Mouse (Mus musculus): ENCODE measurements around the gene Ptdss2. TPM values are rescaled to one million over a fixed set of nuclear protein-coding genes. Genes with fewer than 3 reads are reported as not detected.
A peak's percentile ranks its signal among the peaks of the same experiment; 100 is the strongest.

Ptdss2 gene
- polyA plus RNA-seq, 1 experiment from 2014 or later: 70.7 TPM

DNA sequence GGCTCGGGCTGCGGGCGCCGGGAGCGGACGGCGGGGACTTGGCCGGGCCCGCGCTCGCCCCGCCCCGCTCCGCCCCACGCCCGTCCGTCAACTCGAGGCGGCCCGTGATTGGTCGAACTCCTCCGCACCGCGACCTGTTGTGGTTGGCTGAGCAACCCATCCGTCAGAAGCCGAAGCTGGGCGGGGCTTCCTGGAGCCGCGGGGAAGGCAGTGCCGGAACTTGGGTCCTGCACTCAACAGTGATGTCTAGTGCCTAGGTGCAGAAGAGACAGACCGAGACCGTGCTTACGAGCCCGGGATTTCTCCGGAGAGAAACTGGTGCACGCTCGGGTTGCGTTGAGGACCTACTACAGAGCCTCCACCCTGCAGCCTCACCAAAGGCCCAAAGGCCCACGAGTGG is 71.8 kb downstream of the Ptdss2 start, which contains the start of the genes Hras and Lrrc56:
Gene Hras, minus strand, starts transcription at position 58 of the 400 bp plus-strand sequence.
Gene Lrrc56, plus strand, starts transcription at position 210 of the 400 bp plus-strand sequence.
- Histone ChIP-seq H3K9me3 (ENCODE audit: control insufficient read depth, low read length) (no peaks in the 10 kb centered on the region), H3K36me3 (ENCODE audit: control insufficient read depth, insufficient read depth, low read length) (peaks cover 4% of the 10 kb centered on the region; the same call in 1 of the 2 replicates), H3K27ac (ENCODE audit: low read depth, low read length) (peak within 1 kb of the TSS; percentile 71), H3K4me2 (peak within 1 kb of the TSS; percentile 99), H3K4me3 (ENCODE audit: low read depth, low read length) (peak within 1 kb of the TSS; percentile 92), H3K9ac (ENCODE audit: low read length) (peak within 1 kb of the TSS; percentile 78), H3K4me1 (ENCODE audit: control insufficient read depth, insufficient read depth, low read length) (peaks cover 10% of the 10 kb centered on the region), H3K27me3 (ENCODE audit: control insufficient read depth, insufficient read depth, low read length) (no peaks in the 10 kb centered on the region)
- 1% methylated on average over 32 of the region's 39 CpGs for WGBS
- peak; percentile 95 for ATAC-seq (ENCODE audit: low FRiP score)
- peak; percentile 99 for DNase-seq (ENCODE audit: low spot score, missing footprints)

- peak overlapping the region; percentile 71 for H3K27ac ChIP-seq (ENCODE audit: low read depth, low read length)
- peak overlapping the region; percentile 34 for H3K9ac ChIP-seq (ENCODE audit: low read length)
- ATAC-seq (ENCODE audit: low FRiP score) (no peak), DNase-seq (ENCODE audit: low spot score, missing footprints) (no peak)
- peak overlapping the region; percentile 99 for H3K4me2 ChIP-seq
- peak overlapping the region; percentile 92 for H3K4me3 ChIP-seq (ENCODE audit: low read depth, low read length)
- peaks cover 10% of the 10 kb centered on the region for H3K4me1 ChIP-seq (ENCODE audit: control insufficient read depth, insufficient read depth, low read length)
- H3K9me3 ChIP-seq (ENCODE audit: control insufficient read depth, low read length): no peaks in the 10 kb centered on the region
- WGBS: 0% methylated on average over 23 of the region's 23 CpGs
- H3K36me3 ChIP-seq (ENCODE audit: control insufficient read depth, insufficient read depth, low read length): peaks cover 4% of the 10 kb centered on the region; the same call in 1 of the 2 replicates
- H3K27me3 ChIP-seq (ENCODE audit: control insufficient read depth, insufficient read depth, low read length): no peaks in the 10 kb centered on the region
These were observed 72.2 kb downstream of the Ptdss2 start for GRCm38 (mm10) chr7:141194409-141194808.

GRCm38 (mm10) chr7:141194830-141195229 is 72.6 kb downstream of the Ptdss2 start:
- Histone ChIP-seq H3K9ac (ENCODE audit: low read length) (peak overlapping the region; percentile 48), H3K4me3 (ENCODE audit: low read depth, low read length) (peak overlapping the region; percentile 92), H3K27ac (ENCODE audit: low read depth, low read length) (peak overlapping the region; percentile 28; the same call in 1 of the 2 replicates), H3K4me1 (ENCODE audit: control insufficient read depth, insufficient read depth, low read length) (peaks cover 10% of the 10 kb centered on the region), H3K4me2 (peak overlapping the region; percentile 99), H3K36me3 (ENCODE audit: control insufficient read depth, insufficient read depth, low read length) (peaks cover 4% of the 10 kb centered on the region; the same call in 1 of the 2 replicates), H3K9me3 (ENCODE audit: control insufficient read depth, low read length) (no peaks in the 10 kb centered on the region), H3K27me3 (ENCODE audit: control insufficient read depth, insufficient read depth, low read length) (no peaks in the 10 kb centered on the region)
- peak; percentile 51 for ATAC-seq (ENCODE audit: low FRiP score)
- peak; percentile 99 for DNase-seq (ENCODE audit: low spot score, missing footprints)
- under 1% methylated on average over 28 of the region's 28 CpGs for WGBS

DNA sequence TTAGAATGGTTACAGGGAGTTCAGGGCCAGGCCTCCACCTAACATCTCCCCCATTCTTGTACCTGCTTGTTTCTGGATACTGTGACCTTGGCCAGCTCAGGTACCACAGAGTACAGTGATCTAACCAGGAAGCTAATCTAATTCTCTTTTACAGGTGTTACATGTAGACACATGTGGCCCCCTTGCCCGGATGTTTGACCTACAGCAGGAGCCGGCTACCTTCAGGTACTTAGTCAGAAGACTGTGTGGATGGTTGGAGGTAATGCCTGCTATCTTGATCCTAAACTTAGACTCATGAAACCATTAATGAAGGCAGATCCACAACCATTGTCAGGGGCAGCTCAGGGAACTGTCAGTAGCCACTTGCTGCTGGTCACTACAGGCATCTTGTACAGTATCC is 73.6 kb downstream of the Ptdss2 start:
- Histone ChIP-seq H3K36me3 (ENCODE audit: control insufficient read depth, insufficient read depth, low read length) (no peaks in the 10 kb centered on the region; the same call in 1 of the 2 replicates), H3K9me3 (ENCODE audit: control insufficient read depth, low read length) (no peaks in the 10 kb centered on the region), H3K4me1 (ENCODE audit: control insufficient read depth, insufficient read depth, low read length) (peaks cover 10% of the 10 kb centered on the region), H3K27ac (ENCODE audit: low read depth, low read length) (no peak overlapping the region), H3K4me3 (ENCODE audit: low read depth, low read length) (no peak overlapping the region), H3K4me2 (no peak overlapping the region), H3K9ac (ENCODE audit: low read length) (no peak overlapping the region), H3K27me3 (ENCODE audit: control insufficient read depth, insufficient read depth, low read length) (no peaks in the 10 kb centered on the region)
- WGBS: 97% methylated on average over 2 of the region's 2 CpGs
- ATAC-seq (ENCODE audit: low FRiP score) (no peak), DNase-seq (ENCODE audit: low spot score, missing footprints) (no peak)

- no peaks in the 10 kb centered on the region for H3K27me3 ChIP-seq (ENCODE audit: control insufficient read depth, insufficient read depth, low read length)
- no peaks in the 10 kb centered on the region for H3K9me3 ChIP-seq (ENCODE audit: control insufficient read depth, low read length)
- DNase-seq (ENCODE audit: low spot score, missing footprints) (peak; percentile 71), ATAC-seq (ENCODE audit: low FRiP score) (no peak)
- no peaks in the 10 kb centered on the region; the same call in 1 of the 2 replicates for H3K36me3 ChIP-seq (ENCODE audit: control insufficient read depth, insufficient read depth, low read length)
- peaks cover 10% of the 10 kb centered on the region for H3K4me1 ChIP-seq (ENCODE audit: control insufficient read depth, insufficient read depth, low read length)
- WGBS: 89% methylated on average over 8 of the region's 8 CpGs
- no peak overlapping the region for H3K9ac ChIP-seq (ENCODE audit: low read length)
- H3K27ac ChIP-seq (ENCODE audit: low read depth, low read length): no peak overlapping the region
- H3K4me2 ChIP-seq: no peak overlapping the region
- no peak overlapping the region for H3K4me3 ChIP-seq (ENCODE audit: low read depth, low read length)
These were observed 74.6 kb downstream of the Ptdss2 start for GRCm38 (mm10) chr7:141196619-141197282.

DNA sequence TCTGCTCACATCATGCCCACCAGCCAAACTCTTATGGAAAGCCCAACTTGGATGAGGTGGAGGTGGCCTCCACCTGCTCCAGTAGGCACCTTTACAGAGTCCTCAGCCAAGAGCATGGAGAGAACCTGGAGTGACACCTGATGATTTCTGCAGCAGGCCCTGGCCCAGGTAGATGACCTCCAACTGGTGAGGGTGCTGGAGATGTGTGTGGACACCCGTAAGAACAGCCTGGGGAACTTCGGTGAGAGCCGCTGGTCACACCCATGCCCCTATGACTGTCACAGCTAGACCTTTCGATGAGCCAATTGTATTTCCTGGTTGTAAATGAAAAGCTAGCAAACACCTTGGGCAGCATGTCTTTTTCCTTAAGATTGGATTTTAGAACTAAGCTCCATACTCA is 75.9 kb downstream of the Ptdss2 start:
- H3K9me3 ChIP-seq (ENCODE audit: control insufficient read depth, low read length): no peaks in the 10 kb centered on the region
- H3K4me3 ChIP-seq (ENCODE audit: low read depth, low read length): no peak overlapping the region
- H3K4me2 ChIP-seq: no peak overlapping the region
- H3K9ac ChIP-seq (ENCODE audit: low read length): no peak overlapping the region
- H3K27me3 ChIP-seq (ENCODE audit: control insufficient read depth, insufficient read depth, low read length): no peaks in the 10 kb centered on the region
- H3K27ac ChIP-seq (ENCODE audit: low read depth, low read length): no peak overlapping the region
- H3K4me1 ChIP-seq (ENCODE audit: control insufficient read depth, insufficient read depth, low read length): peaks cover 4% of the 10 kb centered on the region
- peak; percentile 21 for DNase-seq (ENCODE audit: low spot score, missing footprints)
- ATAC-seq (ENCODE audit: low FRiP score): no peak
- no peaks in the 10 kb centered on the region for H3K36me3 ChIP-seq (ENCODE audit: control insufficient read depth, insufficient read depth, low read length)
- WGBS: 92% methylated on average over 4 of the region's 4 CpGs

DNA sequence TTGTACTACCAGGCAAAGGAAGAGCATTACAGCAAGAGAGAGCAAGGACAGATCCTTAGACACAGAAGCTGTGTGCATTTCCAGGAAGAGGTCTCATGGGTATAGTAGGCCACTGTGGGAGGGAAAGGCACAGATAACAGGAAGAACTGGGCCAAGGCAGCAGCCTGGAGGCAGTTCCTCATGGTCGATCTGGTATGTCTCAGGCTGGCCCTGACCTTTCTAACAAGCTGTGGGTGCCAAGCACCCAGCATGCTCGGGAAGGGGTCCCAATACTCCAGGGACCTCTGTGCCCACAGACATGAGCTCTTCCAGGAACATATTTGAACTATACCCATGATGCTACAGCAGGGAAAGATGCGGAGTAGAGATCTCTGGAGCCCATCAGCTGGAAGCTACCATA is 82.4 kb downstream of the Ptdss2 start:
- H3K4me2 ChIP-seq: no peak overlapping the region
- no peak overlapping the region for H3K4me3 ChIP-seq (ENCODE audit: low read depth, low read length)
- ATAC-seq (ENCODE audit: low FRiP score): no peak
- no peaks in the 10 kb centered on the region for H3K36me3 ChIP-seq (ENCODE audit: control insufficient read depth, insufficient read depth, low read length)
- H3K4me1 ChIP-seq (ENCODE audit: control insufficient read depth, insufficient read depth, low read length): no peaks in the 10 kb centered on the region
- no peak for DNase-seq (ENCODE audit: low spot score, missing footprints)
- H3K27me3 ChIP-seq (ENCODE audit: control insufficient read depth, insufficient read depth, low read length): no peaks in the 10 kb centered on the region
- 72% methylated on average over 3 of the region's 3 CpGs for WGBS
- no peaks in the 10 kb centered on the region for H3K9me3 ChIP-seq (ENCODE audit: control insufficient read depth, low read length)
- no peak overlapping the region for H3K27ac ChIP-seq (ENCODE audit: low read depth, low read length)
- no peak overlapping the region for H3K9ac ChIP-seq (ENCODE audit: low read length)

DNA sequence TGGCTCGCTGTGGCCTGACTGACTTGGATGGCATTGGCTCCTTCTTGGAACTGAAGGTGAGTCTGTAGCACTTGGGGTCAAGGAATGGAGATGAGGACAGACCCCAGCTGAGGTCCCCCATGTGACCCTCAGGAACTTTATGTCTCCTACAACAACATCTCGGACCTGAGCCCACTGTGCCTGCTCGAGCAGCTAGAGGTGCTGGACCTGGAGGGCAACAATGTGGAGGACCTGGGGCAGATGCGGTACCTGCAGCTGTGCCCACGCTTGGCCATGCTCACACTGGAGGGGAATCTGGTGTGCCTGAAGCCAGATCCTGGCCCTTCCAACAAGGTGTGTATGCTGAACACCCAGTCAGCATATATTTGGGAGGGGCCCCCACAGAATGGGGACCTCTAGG is 83.3 kb downstream of the Ptdss2 start:
- no peaks in the 10 kb centered on the region for H3K27me3 ChIP-seq (ENCODE audit: control insufficient read depth, insufficient read depth, low read length)
- H3K36me3 ChIP-seq (ENCODE audit: control insufficient read depth, insufficient read depth, low read length): no peaks in the 10 kb centered on the region
- no peak overlapping the region for H3K4me2 ChIP-seq
- no peak overlapping the region for H3K27ac ChIP-seq (ENCODE audit: low read depth, low read length)
- no peaks in the 10 kb centered on the region for H3K4me1 ChIP-seq (ENCODE audit: control insufficient read depth, insufficient read depth, low read length)
- ATAC-seq (ENCODE audit: low FRiP score) (no peak), DNase-seq (ENCODE audit: low spot score, missing footprints) (no peak)
- H3K9ac ChIP-seq (ENCODE audit: low read length): no peak overlapping the region
- H3K4me3 ChIP-seq (ENCODE audit: low read depth, low read length): no peak overlapping the region
- no peaks in the 10 kb centered on the region for H3K9me3 ChIP-seq (ENCODE audit: control insufficient read depth, low read length)
- 90% methylated on average over 5 of the region's 5 CpGs for WGBS

DNA sequence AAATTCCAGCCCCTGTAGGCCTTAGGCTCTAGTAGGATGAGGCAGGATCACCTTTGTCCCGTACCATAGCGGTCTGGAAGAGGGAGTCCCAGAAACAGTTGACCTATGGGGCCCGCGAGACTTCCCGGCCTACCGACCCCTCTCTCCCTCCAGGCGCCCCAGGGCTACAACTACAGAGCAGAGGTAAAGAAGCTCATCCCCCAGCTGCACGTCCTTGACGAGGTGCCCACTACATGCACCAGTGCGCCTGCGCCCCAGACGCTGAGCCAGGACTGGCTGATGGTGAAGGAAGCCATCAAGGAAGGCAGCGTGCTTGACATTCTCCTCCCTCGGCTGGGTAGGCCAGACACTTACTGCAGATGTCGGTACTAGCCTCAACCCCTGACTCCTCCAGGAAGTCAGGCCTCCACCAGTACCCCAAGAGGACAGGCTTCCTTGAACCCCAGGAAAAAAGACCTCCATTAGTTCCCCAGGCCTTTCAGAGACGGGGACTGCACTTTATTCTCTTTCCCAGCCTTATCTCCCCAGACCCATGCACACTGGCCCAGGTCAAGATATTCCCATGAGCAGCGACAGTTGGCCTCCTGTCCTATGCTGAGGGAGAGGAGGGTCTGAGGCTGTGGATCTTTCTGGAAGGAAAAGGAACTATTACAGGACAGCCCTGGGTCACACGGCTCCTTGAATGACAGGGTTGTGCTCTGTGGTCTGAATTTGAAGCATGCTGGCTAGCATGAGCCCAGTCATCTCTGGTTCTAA is 84.2 kb downstream of the Ptdss2 start:
- Histone ChIP-seq H3K27me3 (ENCODE audit: control insufficient read depth, insufficient read depth, low read length) (no peaks in the 10 kb centered on the region), H3K36me3 (ENCODE audit: control insufficient read depth, insufficient read depth, low read length) (no peaks in the 10 kb centered on the region), H3K4me3 (ENCODE audit: low read depth, low read length) (no peak overlapping the region), H3K27ac (ENCODE audit: low read depth, low read length) (no peak overlapping the region), H3K4me2 (no peak overlapping the region), H3K9ac (ENCODE audit: low read length) (no peak overlapping the region), H3K4me1 (ENCODE audit: control insufficient read depth, insufficient read depth, low read length) (no peaks in the 10 kb centered on the region), H3K9me3 (ENCODE audit: control insufficient read depth, low read length) (no peaks in the 10 kb centered on the region)
- WGBS: 89% methylated on average over 18 of the region's 18 CpGs
- DNase-seq (ENCODE audit: low spot score, missing footprints): no peak
- ATAC-seq (ENCODE audit: low FRiP score): no peak

Data from midbrain, embryonic 11.5 days (tissue).